ENCODE assay signal across 18 mouse cellular contexts in genomic region chr1:156581149-156581548, GRCm38 (mm10). TPM values are rescaled to one million over a fixed set of nuclear protein-coding genes. Genes with fewer than 3 reads are reported as not detected.
DNase-seq lines count a peak whose midpoint lies in the region; ATAC-seq and TF ChIP-seq lines count a peak whose summit lies in the region.
"Had no signal": no experiment of that assay in that cellular context is flagged by ENCODE, and none has a peak within 500 bp of the region (broad histone marks: within the 10 kb centered on the region; RNA-seq: fewer than 3 reads in every experiment).

No protein-coding gene starts in this region.

- no peaks in the 10 kb centered on the region for H3K9me3 ChIP-seq in forebrain, embryonic 16.5 days (ENCODE audit: control insufficient read depth, low read length)
- no peaks in the 10 kb centered on the region for H3K9me3 ChIP-seq in forebrain, embryonic 10.5 days
- H3K9me3 ChIP-seq in heart, postnatal 0 days (replicated peaks; ENCODE audit: control insufficient read depth, low read length): no peaks in the 10 kb centered on the region
- no peaks in the 10 kb centered on the region for H3K9me3 ChIP-seq in midbrain, embryonic 16.5 days (replicated peaks; ENCODE audit: control insufficient read depth, low read length, poor library complexity, severe bottlenecking)
- no peaks in the 10 kb centered on the region for H3K9me3 ChIP-seq in midbrain, embryonic 11.5 days (ENCODE audit: control insufficient read depth, low read length)
- H3K9me3 ChIP-seq: limb, embryonic 12.5 days had no signal

- H3K4me1 ChIP-seq in forebrain, embryonic 16.5 days (replicated peaks; ENCODE audit: control insufficient read depth, insufficient read depth, low read length): no peaks in the 10 kb centered on the region; the same call in 1 of the 2 replicates
- no peaks in the 10 kb centered on the region; the same call in 1 of the 2 replicates for H3K4me1 ChIP-seq in forebrain, embryonic 10.5 days
- H3K4me1 ChIP-seq in heart, postnatal 0 days (ENCODE audit: control insufficient read depth, insufficient read depth): 0 out of 2 replicates have a peak, but pooled peaks cover 5% of the 10 kb centered on the region
- peaks cover 2% of the 10 kb centered on the region for H3K4me1 ChIP-seq in midbrain, embryonic 16.5 days (ENCODE audit: control insufficient read depth, insufficient read depth, low read length)
- H3K4me1 ChIP-seq in midbrain, embryonic 11.5 days (ENCODE audit: control insufficient read depth, insufficient read depth, low read length): no peaks in the 10 kb centered on the region
- peaks cover 14% of the 10 kb centered on the region for H3K4me1 ChIP-seq in olfactory bulb, adult 2 months (ENCODE audit: control insufficient read depth, insufficient read depth, low read length)

- H3K4me3 ChIP-seq in forebrain, embryonic 16.5 days (replicated peaks; ENCODE audit: low read length): no peak overlapping the region
- no peak overlapping the region for H3K4me3 ChIP-seq in forebrain, embryonic 10.5 days
- H3K4me3 ChIP-seq in heart, postnatal 0 days (ENCODE audit: low read depth, low read length): no peak overlapping the region
- H3K4me3 ChIP-seq in midbrain, embryonic 16.5 days (ENCODE audit: low read depth, low read length): no peak overlapping the region
- H3K4me3 ChIP-seq in midbrain, embryonic 11.5 days (ENCODE audit: low read depth, low read length): no peak overlapping the region
- H3K4me3 ChIP-seq in olfactory bulb, adult 2 months (ENCODE audit: insufficient read depth, low read depth, low read length): peak overlapping the region; percentile 21
- H3K4me3 ChIP-seq: limb, embryonic 12.5 days; myocyte had no signal

- TF ChIP-seq CTCF in heart, postnatal 0 days (IDR thresholded peaks at IDR 0.05; ENCODE audit: low read depth): no peak
- TF ChIP-seq CTCF in olfactory bulb, adult 2 months (IDR thresholded peaks at IDR 0.05; ENCODE audit: insufficient read depth, low read depth, low read length): no peak

- TF ChIP-seq POLR2A in olfactory bulb, adult 2 months (IDR thresholded peaks at IDR 0.05; ENCODE audit: insufficient read depth, low read depth, low read length): no peak

- TF ChIP-seq EP300 in heart, postnatal 0 days (IDR thresholded peaks at IDR 0.05; ENCODE audit: low read depth): no peak

- no peak overlapping the region for H3K4me2 ChIP-seq in forebrain, embryonic 16.5 days (ENCODE audit: low read length)
- H3K4me2 ChIP-seq in heart, postnatal 0 days (ENCODE audit: low read depth, low read length): peak overlapping the region; percentile 29; the same call in 1 of the 2 replicates
- H3K4me2 ChIP-seq in midbrain, embryonic 16.5 days (ENCODE audit: low read length): 0 out of 2 replicates have a peak overlapping the region, but pooled peaks have one; percentile 4
- H3K4me2 ChIP-seq in midbrain, embryonic 11.5 days: no peak overlapping the region
- H3K4me2 ChIP-seq: limb, embryonic 12.5 days had no signal

- H3K27ac ChIP-seq in forebrain, embryonic 16.5 days (ENCODE audit: low read length): no peak overlapping the region
- H3K27ac ChIP-seq in forebrain, embryonic 10.5 days: no peak overlapping the region
- H3K27ac ChIP-seq in heart, postnatal 0 days (ENCODE audit: low read depth): no peak overlapping the region
- 0 out of 2 replicates have a peak overlapping the region, but pooled peaks have one; percentile 40 for H3K27ac ChIP-seq in midbrain, embryonic 16.5 days (ENCODE audit: low read length)
- no peak overlapping the region for H3K27ac ChIP-seq in midbrain, embryonic 11.5 days (ENCODE audit: low read depth, low read length)
- H3K27ac ChIP-seq in olfactory bulb, adult 2 months (ENCODE audit: insufficient read depth, low read depth, low read length): peak overlapping the region; percentile 74
- H3K27ac ChIP-seq: limb, embryonic 12.5 days had no signal

- H3K27me3 ChIP-seq in forebrain, embryonic 16.5 days (replicated peaks; ENCODE audit: control insufficient read depth, insufficient read depth, low read length): no peaks in the 10 kb centered on the region
- no peaks in the 10 kb centered on the region for H3K27me3 ChIP-seq in forebrain, embryonic 10.5 days (ENCODE audit: poor library complexity, severe bottlenecking)
- H3K27me3 ChIP-seq in heart, postnatal 0 days (ENCODE audit: control insufficient read depth, insufficient read depth, low read length): no peaks in the 10 kb centered on the region
- H3K27me3 ChIP-seq in midbrain, embryonic 16.5 days (ENCODE audit: control insufficient read depth, insufficient read depth, low read depth, low read length): no peaks in the 10 kb centered on the region
- no peaks in the 10 kb centered on the region for H3K27me3 ChIP-seq in midbrain, embryonic 11.5 days (ENCODE audit: control insufficient read depth, insufficient read depth, low read length)
- H3K27me3 ChIP-seq: limb, embryonic 12.5 days had no signal

- no peak overlapping the region for H3K9ac ChIP-seq in forebrain, embryonic 16.5 days (replicated peaks; ENCODE audit: low read depth, low read length)
- no peak overlapping the region for H3K9ac ChIP-seq in heart, postnatal 0 days (replicated peaks; ENCODE audit: low read depth, low read length)
- H3K9ac ChIP-seq in midbrain, embryonic 16.5 days (ENCODE audit: low read depth, low read length): no peak overlapping the region
- no peak overlapping the region for H3K9ac ChIP-seq in midbrain, embryonic 11.5 days (ENCODE audit: low read length)
- H3K9ac ChIP-seq: limb, embryonic 12.5 days had no signal

- DNase-seq in forebrain, embryonic 10.5 days (ENCODE audit: extremely low spot score, low spot score): no peak
- DNase-seq in heart, postnatal 0 days (ENCODE audit: low spot score): no peak
- DNase-seq in heart, adult 9 months (ENCODE audit: low spot score in 2 of 2): no peak
- no peak for DNase-seq in midbrain, embryonic 11.5 days (ENCODE audit: low spot score, missing footprints)
- DNase-seq in spleen, postnatal 4 days (ENCODE audit: low spot score in 2 of 2): no peak
- DNase-seq: B cell, adult 2 months; cerebellum, adult 9-10 months; kidney, adult 8-10 months; kidney, postnatal 4 days; layer of hippocampus, postnatal 36 days; lung, postnatal 14 days; right cerebral cortex, postnatal 4 days; thymus, adult 18-20 months had no signal

- no peaks in the 10 kb centered on the region for H3K36me3 ChIP-seq in forebrain, embryonic 16.5 days (ENCODE audit: control insufficient read depth, insufficient read depth)
- no peaks in the 10 kb centered on the region for H3K36me3 ChIP-seq in forebrain, embryonic 10.5 days (replicated peaks)
- H3K36me3 ChIP-seq in heart, postnatal 0 days (replicated peaks; ENCODE audit: control insufficient read depth, insufficient read depth, low read length): no peaks in the 10 kb centered on the region
- H3K36me3 ChIP-seq in midbrain, embryonic 16.5 days (ENCODE audit: control insufficient read depth, insufficient read depth, low read length): no peaks in the 10 kb centered on the region
- no peaks in the 10 kb centered on the region for H3K36me3 ChIP-seq in midbrain, embryonic 11.5 days (ENCODE audit: control insufficient read depth, insufficient read depth, low read length)
- H3K36me3 ChIP-seq: limb, embryonic 12.5 days had no signal

- WGBS in forebrain, embryonic 16.5 days: 68% methylated on average over 11 of the region's 11 CpGs
- WGBS in forebrain, embryonic 10.5 days: 86% methylated on average over 11 of the region's 11 CpGs
- 53% methylated on average over 11 of the region's 11 CpGs for WGBS in heart, postnatal 0 days
- WGBS in midbrain, embryonic 16.5 days: 69% methylated on average over 11 of the region's 11 CpGs
- 85% methylated on average over 11 of the region's 11 CpGs for WGBS in midbrain, embryonic 11.5 days
- WGBS in olfactory bulb, adult 2 months: 13% methylated on average over 11 of the region's 11 CpGs

- peak; percentile 20; the same call in 1 of the 2 replicates for ATAC-seq in forebrain, embryonic 16.5 days
- no peak; the same call in 1 of the 2 replicates for ATAC-seq in heart, postnatal 0 days (ENCODE audit: insufficient read depth, low read depth)
- ATAC-seq in midbrain, embryonic 16.5 days: 0 out of 2 replicates have a peak, but pooled peaks have one; percentile 8
- no peak for ATAC-seq in midbrain, embryonic 11.5 days (ENCODE audit: low FRiP score)

RNA-seq across cellular contexts. Expression of gene Abl2, which starts 22.6 kb away (rescaled TPM):
- 7.4 TPM in 2 replicates for polyA plus RNA-seq in forebrain, embryonic 16.5 days (2015; fragmentation: Nextera tagmentation; extraction: Ambion mirVana)
- polyA plus RNA-seq in forebrain, embryonic 10.5 days (2016; fragmentation: Nextera tagmentation; extraction: Ambion mirVana): 4.8 and 5.0 TPM in 2 replicates
- 11.7 and 12.9 TPM in 2 replicates for total RNA-seq in heart, postnatal 0 days (2014; rRNA removed; ENCODE audit: low replicate concordance)
- polyA plus RNA-seq in heart, postnatal 0 days (2015; fragmentation: Nextera tagmentation; extraction: Ambion mirVana): 1.7 and 2.0 TPM in 2 replicates
- 6.7 and 7.0 TPM in 2 replicates for polyA plus RNA-seq in midbrain, embryonic 16.5 days (2015; fragmentation: Nextera tagmentation; extraction: Ambion mirVana)
- polyA plus RNA-seq in midbrain, embryonic 11.5 days (2014; fragmentation: Nextera tagmentation; extraction: Ambion mirVana): 4.8 and 4.9 TPM in 2 replicates
- polyA plus RNA-seq in olfactory bulb, adult 2 months (2012; ENCODE audit: insufficient read depth, insufficient read length, low replicate concordance, missing spikeins): 116 TPM in 1 of 2 replicates, not detected in the other

RNA-seq across cellular contexts. Expression of gene Gm10031, which starts 57.3 kb away (rescaled TPM):
- 0.73 and 1.3 TPM in 2 replicates for polyA plus RNA-seq in forebrain, embryonic 16.5 days (2015; fragmentation: Nextera tagmentation; extraction: Ambion mirVana)
- polyA plus RNA-seq in forebrain, embryonic 10.5 days (2016; fragmentation: Nextera tagmentation; extraction: Ambion mirVana): 0.20 and 0.56 TPM in 2 replicates
- 9.1 and 13.9 TPM in 2 replicates for total RNA-seq in heart, postnatal 0 days (2014; rRNA removed; ENCODE audit: low replicate concordance)
- 0.33 and 0.45 TPM in 2 replicates for polyA plus RNA-seq in heart, postnatal 0 days (2015; fragmentation: Nextera tagmentation; extraction: Ambion mirVana)
- 0.48 and 0.75 TPM in 2 replicates for polyA plus RNA-seq in midbrain, embryonic 16.5 days (2015; fragmentation: Nextera tagmentation; extraction: Ambion mirVana)
- 0.44 and 0.74 TPM in 2 replicates for polyA plus RNA-seq in midbrain, embryonic 11.5 days (2014; fragmentation: Nextera tagmentation; extraction: Ambion mirVana)
- not detected in 2 replicates for polyA plus RNA-seq in olfactory bulb, adult 2 months (2012; ENCODE audit: insufficient read depth, insufficient read length, low replicate concordance, missing spikeins)

Comparison
In these comparisons a context has a peak if more than half of its experiments do, and no peak if none do; other contexts are left out.
1. ATAC-seq: peak in forebrain, embryonic 16.5 days (single experiment) and midbrain, embryonic 16.5 days (single experiment); none in heart, postnatal 0 days (single experiment) and midbrain, embryonic 11.5 days (single experiment).
2. H3K27ac ChIP-seq: peak in midbrain, embryonic 16.5 days (single experiment) and olfactory bulb, adult 2 months (single experiment); none in forebrain, embryonic 16.5 days (single experiment), forebrain, embryonic 10.5 days (single experiment), heart, postnatal 0 days (single experiment) and midbrain, embryonic 11.5 days (single experiment).
3. H3K4me2 ChIP-seq: peak in heart, postnatal 0 days (single experiment) and midbrain, embryonic 16.5 days (single experiment); none in forebrain, embryonic 16.5 days (single experiment) and midbrain, embryonic 11.5 days (single experiment).